Mouse (Mus musculus): Measurements from ENCODE around the gene Ccdc34. TPM values are rescaled to one million over a fixed set of nuclear protein-coding genes. Genes with fewer than 3 reads are reported as not detected.

Gene Ccdc34
- polyA plus RNA-seq, 1 experiment: 11.0 TPM

GRCm38 (mm10) chr2:110082975-110083374 is 65.4 kb downstream of the Ccdc34 start:
- H3K79me2 ChIP-seq (ENCODE audit: control insufficient read depth, insufficient read depth): no peaks in the 10 kb centered on the region
- H3K36me3 ChIP-seq (ENCODE audit: control insufficient read depth, insufficient read depth): no peaks in the 10 kb centered on the region
- H3K4me2 ChIP-seq (ENCODE audit: low read depth): no peak overlapping the region
- H3K4me3 ChIP-seq: no peak overlapping the region
- no peaks in the 10 kb centered on the region for H3K27me3 ChIP-seq (ENCODE audit: control insufficient read depth, insufficient read depth, insufficient read length)
- TF ChIP-seq CEBPB (IDR thresholded peaks at IDR 0.05; ENCODE audit: insufficient read depth, poor library complexity, severe bottlenecking) (no peak), E2F4 (IDR thresholded peaks at IDR 0.05; ENCODE audit: insufficient read depth) (no peak), USF1 (IDR thresholded peaks at IDR 0.05; ENCODE audit: low read depth) (no peak), REST (IDR thresholded peaks at IDR 0.05; ENCODE audit: insufficient read depth, insufficient read length) (no peak)
- no peak overlapping the region for H3ac ChIP-seq (ENCODE audit: control insufficient read depth, insufficient read length)

GRCm38 (mm10) chr2:110085701-110086143 is 68.1 kb downstream of the Ccdc34 start:
- Histone ChIP-seq H3K79me2 (ENCODE audit: control insufficient read depth, insufficient read depth) (no peaks in the 10 kb centered on the region), H3K36me3 (ENCODE audit: control insufficient read depth, insufficient read depth) (no peaks in the 10 kb centered on the region), H3K27me3 (ENCODE audit: control insufficient read depth, insufficient read depth, insufficient read length) (no peaks in the 10 kb centered on the region), H3K4me2 (ENCODE audit: low read depth) (no peak overlapping the region), H3K4me3 (no peak overlapping the region), H3ac (ENCODE audit: control insufficient read depth, insufficient read length) (no peak overlapping the region)
- TF ChIP-seq CEBPB (IDR thresholded peaks at IDR 0.05; ENCODE audit: insufficient read depth, poor library complexity, severe bottlenecking) (no peak), USF1 (IDR thresholded peaks at IDR 0.05; ENCODE audit: low read depth) (no peak), MYOD1 (IDR thresholded peaks at IDR 0.05; ENCODE audit: control insufficient read depth in 1 of 3, insufficient read length in 2 of 3, low read depth in 2 of 3) (no peak), TCF3 (IDR thresholded peaks at IDR 0.05; ENCODE audit: insufficient read length, low read depth) (no peak), SRF (IDR thresholded peaks at IDR 0.05; ENCODE audit: control insufficient read depth, insufficient read length, low read depth) (no peak), POLR2A (IDR thresholded peaks at IDR 0.05; ENCODE audit: insufficient read length, low read depth) (no peak)

GRCm38 (mm10) chr2:110114133-110114532 is 96.5 kb downstream of the Ccdc34 start:
- Histone ChIP-seq H3K36me3 (ENCODE audit: control insufficient read depth, insufficient read depth) (no peaks in the 10 kb centered on the region), H3K4me2 (ENCODE audit: low read depth) (no peak overlapping the region), H3ac (ENCODE audit: control insufficient read depth, insufficient read length) (no peak overlapping the region), H3K79me2 (ENCODE audit: control insufficient read depth, insufficient read depth) (no peaks in the 10 kb centered on the region), H3K4me3 (no peak overlapping the region), H3K27me3 (ENCODE audit: control insufficient read depth, insufficient read depth, insufficient read length) (no peaks in the 10 kb centered on the region)
- TF ChIP-seq POLR2AphosphoS2 (IDR thresholded peaks at IDR 0.05; ENCODE audit: insufficient read length, low read depth) (no peak), SRF (IDR thresholded peaks at IDR 0.05; ENCODE audit: control insufficient read depth, insufficient read length, low read depth) (no peak), USF1 (IDR thresholded peaks at IDR 0.05; ENCODE audit: low read depth) (no peak), POLR2A (IDR thresholded peaks at IDR 0.05; ENCODE audit: insufficient read length, low read depth) (no peak), MYOG (IDR thresholded peaks at IDR 0.05; ENCODE audit: control insufficient read depth in 1 of 3, insufficient read depth in 1 of 3, insufficient read length in 2 of 3, low read depth in 2 of 3) (no peak), REST (IDR thresholded peaks at IDR 0.05; ENCODE audit: insufficient read depth, insufficient read length) (no peak), E2F4 (IDR thresholded peaks at IDR 0.05; ENCODE audit: insufficient read depth) (no peak), CEBPB (IDR thresholded peaks at IDR 0.05; ENCODE audit: insufficient read depth, poor library complexity, severe bottlenecking) (no peak), MYOD1 (IDR thresholded peaks at IDR 0.05; ENCODE audit: control insufficient read depth in 1 of 3, insufficient read length in 2 of 3, low read depth in 2 of 3) (no peak), TCF12 (IDR thresholded peaks at IDR 0.05; ENCODE audit: insufficient read depth, poor library complexity, severe bottlenecking) (no peak), TCF3 (IDR thresholded peaks at IDR 0.05; ENCODE audit: insufficient read length, low read depth) (no peak), MAX (IDR thresholded peaks at IDR 0.05; ENCODE audit: low read depth) (no peak)

GRCm38 (mm10) chr2:110129396-110129795 is 111.8 kb downstream of the Ccdc34 start:
- Histone ChIP-seq H3K4me3 (no peak overlapping the region), H3K36me3 (ENCODE audit: control insufficient read depth, insufficient read depth) (no peaks in the 10 kb centered on the region), H3K4me2 (ENCODE audit: low read depth) (no peak overlapping the region), H3K27me3 (ENCODE audit: control insufficient read depth, insufficient read depth, insufficient read length) (no peaks in the 10 kb centered on the region), H3ac (ENCODE audit: control insufficient read depth, insufficient read length) (no peak overlapping the region), H3K79me2 (ENCODE audit: control insufficient read depth, insufficient read depth) (no peaks in the 10 kb centered on the region)
- TF ChIP-seq MAX (IDR thresholded peaks at IDR 0.05; ENCODE audit: low read depth) (no peak), TCF12 (IDR thresholded peaks at IDR 0.05; ENCODE audit: insufficient read depth, poor library complexity, severe bottlenecking) (no peak), SRF (IDR thresholded peaks at IDR 0.05; ENCODE audit: control insufficient read depth, insufficient read length, low read depth) (no peak), POLR2AphosphoS2 (IDR thresholded peaks at IDR 0.05; ENCODE audit: insufficient read length, low read depth) (no peak), MYOD1 (IDR thresholded peaks at IDR 0.05; ENCODE audit: control insufficient read depth in 1 of 3, insufficient read length in 2 of 3, low read depth in 2 of 3) (no peak), POLR2A (IDR thresholded peaks at IDR 0.05; ENCODE audit: insufficient read length, low read depth) (no peak), TCF3 (IDR thresholded peaks at IDR 0.05; ENCODE audit: insufficient read length, low read depth) (no peak), REST (IDR thresholded peaks at IDR 0.05; ENCODE audit: insufficient read depth, insufficient read length) (no peak), USF1 (IDR thresholded peaks at IDR 0.05; ENCODE audit: low read depth) (no peak), CEBPB (IDR thresholded peaks at IDR 0.05; ENCODE audit: insufficient read depth, poor library complexity, severe bottlenecking) (no peak), MYOG (IDR thresholded peaks at IDR 0.05; ENCODE audit: control insufficient read depth in 1 of 3, insufficient read depth in 1 of 3, insufficient read length in 2 of 3, low read depth in 2 of 3) (no peak), E2F4 (IDR thresholded peaks at IDR 0.05; ENCODE audit: insufficient read depth) (no peak)

GRCm38 (mm10) chr2:110131573-110131972 is 114.0 kb downstream of the Ccdc34 start:
- no peak overlapping the region for H3K4me3 ChIP-seq
- no peaks in the 10 kb centered on the region for H3K36me3 ChIP-seq (ENCODE audit: control insufficient read depth, insufficient read depth)
- no peaks in the 10 kb centered on the region for H3K27me3 ChIP-seq (ENCODE audit: control insufficient read depth, insufficient read depth, insufficient read length)
- H3ac ChIP-seq (ENCODE audit: control insufficient read depth, insufficient read length): no peak overlapping the region
- TF ChIP-seq USF1 (IDR thresholded peaks at IDR 0.05; ENCODE audit: low read depth) (no peak), POLR2A (IDR thresholded peaks at IDR 0.05; ENCODE audit: insufficient read length, low read depth) (no peak), CEBPB (IDR thresholded peaks at IDR 0.05; ENCODE audit: insufficient read depth, poor library complexity, severe bottlenecking) (no peak), REST (IDR thresholded peaks at IDR 0.05; ENCODE audit: insufficient read depth, insufficient read length) (no peak), POLR2AphosphoS2 (IDR thresholded peaks at IDR 0.05; ENCODE audit: insufficient read length, low read depth) (no peak), MAX (IDR thresholded peaks at IDR 0.05; ENCODE audit: low read depth) (no peak), SRF (IDR thresholded peaks at IDR 0.05; ENCODE audit: control insufficient read depth, insufficient read length, low read depth) (no peak), TCF12 (IDR thresholded peaks at IDR 0.05; ENCODE audit: insufficient read depth, poor library complexity, severe bottlenecking) (no peak), MYOD1 (IDR thresholded peaks at IDR 0.05; ENCODE audit: control insufficient read depth in 1 of 3, insufficient read length in 2 of 3, low read depth in 2 of 3) (no peak), E2F4 (IDR thresholded peaks at IDR 0.05; ENCODE audit: insufficient read depth) (no peak), TCF3 (IDR thresholded peaks at IDR 0.05; ENCODE audit: insufficient read length, low read depth) (no peak)
- no peaks in the 10 kb centered on the region for H3K79me2 ChIP-seq (ENCODE audit: control insufficient read depth, insufficient read depth)
- H3K4me2 ChIP-seq (ENCODE audit: low read depth): no peak overlapping the region

Measured in myocyte (in vitro differentiated cells).